Mouse (Mus musculus) urinary bladder, postnatal 25 days (tissue): ENCODE measurements around the gene Slc4a5.

ENCODE experiments used
- DNase-seq: peaks from one replicate; pipeline ENCODE4 v3.0.0; 2022; ENCODE audit warnings: low spot score

The Slc4a5 gene

DNA sequence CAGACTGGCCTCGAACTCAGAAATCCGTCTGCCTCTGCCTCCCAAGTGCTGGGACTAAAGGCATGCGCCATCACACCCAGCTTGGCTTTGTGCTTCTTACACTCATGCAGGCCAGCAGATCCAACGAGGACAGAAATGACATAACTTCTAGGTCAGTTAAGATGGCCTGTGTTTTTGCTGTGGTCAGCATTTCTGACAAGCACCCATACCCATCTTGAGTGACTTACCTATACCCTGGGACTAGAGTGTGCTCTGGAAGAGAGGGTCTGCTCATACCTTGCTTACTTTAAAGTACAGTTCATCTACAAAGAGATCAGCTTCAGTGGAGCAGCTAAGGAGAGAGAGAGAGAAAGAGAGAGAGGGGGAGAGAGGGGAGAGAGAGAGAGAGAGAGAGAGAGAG, 13.7 kb downstream of the Slc4a5 start:
- DNase-seq: no peak

DNA sequence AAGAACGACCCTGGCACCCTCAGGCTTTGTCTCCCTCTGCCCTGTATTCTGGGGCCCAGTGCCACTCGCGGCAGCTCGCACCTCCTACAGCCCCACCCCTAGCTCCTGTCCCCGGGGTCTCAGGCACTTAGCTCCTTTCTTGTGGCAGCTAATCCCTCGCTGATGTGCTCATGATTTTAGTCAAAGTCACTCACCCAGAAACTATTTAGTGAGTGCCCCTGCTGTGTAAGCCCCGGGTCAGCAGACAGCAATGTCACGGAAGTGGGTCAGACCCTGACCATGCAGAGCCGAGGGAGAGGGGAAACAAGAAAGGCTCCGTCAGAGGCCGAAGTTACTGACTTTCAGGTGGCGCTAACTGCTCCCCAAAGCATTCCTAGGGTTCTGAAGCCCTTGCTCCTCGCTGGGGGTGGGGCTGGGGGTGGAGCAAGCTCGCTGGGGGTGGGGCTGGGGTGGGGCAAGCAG, 14.7 kb downstream of the Slc4a5 start:
- DNase-seq: no peak

DNA sequence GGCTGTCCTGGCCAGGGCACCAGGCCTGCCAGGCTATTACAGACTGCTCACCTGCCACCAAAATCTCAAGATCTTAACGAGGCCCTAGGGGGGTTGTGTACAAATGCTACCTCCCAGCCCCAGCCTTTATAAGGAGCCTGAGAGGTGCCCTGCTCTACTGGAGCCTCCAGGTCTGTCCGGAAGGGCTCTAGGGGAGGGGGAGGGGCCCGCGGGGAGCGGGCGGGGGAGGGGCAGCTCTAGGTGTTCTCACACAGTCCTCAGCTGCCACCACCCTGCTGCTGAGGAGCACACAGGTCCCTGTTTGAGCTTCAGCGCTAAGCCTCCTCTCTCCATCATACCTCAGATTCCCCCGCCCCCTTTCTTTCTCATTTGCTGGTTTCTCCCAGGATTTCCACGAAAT, 17.5 kb downstream of the Slc4a5 start:
- DNase-seq: no peak

DNA sequence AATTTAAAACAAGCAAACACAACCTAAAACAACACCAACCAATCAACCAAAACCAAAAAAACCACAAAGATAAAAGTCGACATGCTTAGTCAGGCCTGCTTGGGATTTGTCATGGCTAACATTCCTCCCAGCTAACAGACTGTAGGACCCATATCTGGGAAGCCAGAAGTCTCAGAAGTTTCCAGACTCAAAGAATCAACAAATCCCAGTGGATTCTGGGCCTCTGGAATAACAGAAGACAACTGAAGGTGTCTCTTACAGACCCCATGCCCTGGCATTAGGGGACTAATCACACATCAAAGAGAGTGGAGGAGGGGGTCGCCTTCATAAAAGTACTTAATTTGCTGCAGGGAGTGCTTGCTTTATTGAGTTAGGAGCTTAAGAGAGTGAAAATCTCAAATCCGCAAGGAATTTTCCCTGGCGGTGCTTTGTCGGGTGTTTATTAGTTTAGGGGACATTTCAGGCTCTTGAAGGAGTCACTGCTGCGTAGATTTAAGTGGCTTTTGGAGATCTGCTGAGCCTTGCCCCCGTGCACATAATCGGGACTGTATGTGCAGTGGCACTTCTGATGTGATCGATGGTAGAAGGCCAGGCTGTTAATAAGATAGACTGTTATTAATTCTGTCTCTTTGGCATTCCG, 24.9 kb downstream of the Slc4a5 start:
- DNase-seq: no peak

DNA sequence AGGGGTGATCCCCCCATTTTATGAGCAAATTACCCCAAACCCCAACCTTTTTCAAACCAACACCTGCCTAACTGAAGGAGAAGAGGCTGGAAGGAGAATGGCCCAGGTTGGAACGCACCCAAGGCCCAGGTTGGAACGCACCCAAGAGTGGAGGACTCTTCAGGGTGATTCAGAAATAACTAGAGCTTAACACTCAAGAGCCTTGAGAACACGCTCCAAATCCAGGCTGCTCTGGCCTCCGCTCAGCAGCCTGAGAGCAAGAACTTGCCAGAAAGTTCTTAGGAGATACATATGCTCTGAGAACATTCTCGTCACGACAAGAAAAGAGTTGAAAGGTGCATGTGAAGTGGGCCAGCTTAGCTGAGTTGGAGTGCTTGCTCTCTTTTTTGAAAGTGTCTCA, 25.5 kb downstream of the Slc4a5 start:
- DNase-seq: peak; percentile 19

DNA sequence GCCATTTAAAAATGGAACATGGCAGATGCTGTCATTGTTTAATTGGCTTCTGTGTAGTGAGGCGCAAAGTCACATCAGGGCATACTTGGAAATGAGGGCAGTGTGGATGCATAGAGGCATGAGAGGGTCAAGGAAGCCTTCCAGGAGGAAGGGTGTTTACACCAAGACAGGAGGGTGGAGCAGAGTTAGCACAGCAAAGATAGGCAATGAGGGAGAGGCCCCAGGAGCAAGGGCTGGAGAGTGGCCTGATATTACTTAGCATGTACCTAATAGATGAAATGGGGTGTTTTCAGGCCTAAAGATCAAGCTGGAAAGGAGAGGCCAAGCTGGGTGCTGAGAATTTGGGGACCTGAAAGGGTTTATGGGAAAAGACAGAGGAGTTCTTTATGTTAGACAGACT, 26.4 kb downstream of the Slc4a5 start:
- no peak for DNase-seq

DNA sequence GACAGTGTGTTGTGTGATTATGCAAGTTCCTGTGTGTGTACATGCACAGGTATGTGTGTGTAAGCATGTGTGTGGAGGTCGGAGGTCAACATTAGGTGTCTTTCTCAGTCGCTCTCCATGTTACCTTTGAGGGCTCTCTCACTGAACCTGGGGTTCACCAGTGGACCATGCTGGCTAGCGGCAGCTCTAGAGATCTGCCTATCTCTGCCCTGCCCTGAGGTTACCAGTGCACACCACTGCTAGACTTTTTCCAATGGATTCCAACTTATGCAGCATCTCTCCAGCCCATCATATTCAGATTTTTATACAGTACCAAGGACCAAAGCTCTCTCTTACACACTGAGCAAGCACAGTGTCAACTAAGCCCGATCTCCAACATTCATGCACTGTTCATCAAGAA, 27.1 kb downstream of the Slc4a5 start:
- no peak for DNase-seq

DNA sequence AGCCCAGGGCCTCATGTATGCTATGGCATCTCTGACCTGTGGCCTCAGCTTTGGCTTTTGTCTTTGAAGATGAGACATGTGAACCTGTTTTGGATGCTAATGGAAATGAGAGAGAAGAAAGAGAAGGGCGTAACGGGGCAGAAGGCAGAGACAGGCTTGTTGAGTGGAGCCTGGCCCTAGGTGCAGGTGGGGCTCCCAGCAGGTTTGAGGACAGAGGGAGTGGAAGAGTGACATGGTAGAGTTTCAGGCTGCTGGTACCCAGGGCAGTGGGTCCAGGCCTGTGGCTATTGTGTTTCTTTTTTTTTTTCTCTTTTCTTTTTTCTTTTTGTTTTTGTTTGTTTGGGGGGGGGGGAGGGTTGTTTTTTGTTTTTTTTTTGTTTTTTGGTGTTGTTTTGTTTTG, 27.5 kb downstream of the Slc4a5 start:
- DNase-seq: no peak

DNA sequence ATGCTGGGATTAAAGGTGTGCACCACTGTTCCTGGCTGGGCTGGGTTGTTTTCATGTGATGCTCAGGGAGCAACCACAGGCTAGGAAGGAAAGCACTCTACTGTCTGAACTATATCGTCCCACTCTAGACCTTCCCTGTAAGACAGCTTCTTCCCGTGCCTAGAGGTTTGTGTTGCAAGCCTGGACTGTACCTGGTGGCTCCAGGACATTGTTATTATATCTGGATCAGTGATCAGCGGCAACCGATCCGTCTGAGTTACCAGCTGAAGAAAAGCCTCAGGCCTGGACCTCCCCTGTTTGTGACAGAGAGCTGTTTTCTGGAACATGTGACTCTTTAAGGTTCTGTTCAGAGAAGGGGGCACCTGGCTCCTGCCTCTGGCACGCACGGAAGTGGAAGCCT, 34.6 kb downstream of the Slc4a5 start:
- DNase-seq: no peak

DNA sequence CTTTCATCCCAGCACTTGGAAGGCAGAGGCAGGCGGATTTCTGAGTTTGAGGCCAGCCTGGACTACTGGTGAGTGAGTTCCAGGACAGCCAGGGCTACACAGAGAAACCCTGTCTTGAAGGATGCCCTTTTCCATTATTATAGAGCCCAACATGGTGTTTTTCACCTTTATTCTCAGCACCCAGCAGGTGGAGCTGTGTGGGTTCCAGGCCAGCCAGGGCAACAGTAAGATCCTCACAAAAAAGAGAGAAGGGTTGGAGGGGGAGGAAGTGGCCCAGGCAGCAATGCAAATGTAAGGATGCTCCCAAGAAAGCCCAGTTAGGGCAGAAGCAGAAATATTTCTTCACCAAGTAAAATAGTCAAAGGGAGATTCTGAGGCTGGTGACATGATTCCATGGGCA, 44.9 kb downstream of the Slc4a5 start:
- DNase-seq: no peak

DNA sequence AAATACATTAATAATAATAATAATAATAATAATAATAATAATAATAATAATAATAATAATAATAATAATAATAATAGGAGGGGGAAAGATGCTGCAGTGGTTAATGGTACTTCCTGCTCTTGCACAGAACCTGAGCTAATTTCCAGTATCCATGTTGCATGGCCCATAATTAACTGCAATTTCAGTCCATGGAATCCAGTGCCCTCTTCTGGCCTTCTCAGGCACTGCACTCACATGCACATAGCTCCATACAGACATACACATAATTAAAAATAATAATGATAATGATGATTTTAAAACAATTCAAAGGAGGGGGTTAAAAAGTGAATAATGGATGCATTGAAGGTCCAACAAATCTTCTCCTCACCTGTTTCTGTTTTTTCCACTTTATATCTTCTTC, 45.6 kb downstream of the Slc4a5 start:
- DNase-seq: no peak

DNA sequence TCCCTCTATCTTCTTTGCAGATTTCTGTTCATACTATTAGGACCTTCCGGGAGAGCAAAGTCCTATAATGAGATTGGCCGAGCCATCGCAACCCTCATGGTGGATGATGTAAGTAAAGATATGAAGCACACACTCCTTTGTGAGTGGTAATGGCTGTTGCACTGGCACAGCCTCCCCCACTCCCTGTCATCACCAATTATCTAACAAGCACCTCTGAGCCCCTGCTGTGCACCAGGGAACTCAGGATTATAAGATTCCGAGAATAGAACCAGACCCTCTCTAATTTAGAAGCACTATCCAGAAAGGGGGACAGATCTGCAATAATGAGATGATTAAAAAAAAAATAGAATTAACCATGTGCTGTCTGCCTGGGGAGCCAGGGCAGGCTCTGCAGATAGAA, 46.0 kb downstream of the Slc4a5 start:
- DNase-seq: no peak

DNA sequence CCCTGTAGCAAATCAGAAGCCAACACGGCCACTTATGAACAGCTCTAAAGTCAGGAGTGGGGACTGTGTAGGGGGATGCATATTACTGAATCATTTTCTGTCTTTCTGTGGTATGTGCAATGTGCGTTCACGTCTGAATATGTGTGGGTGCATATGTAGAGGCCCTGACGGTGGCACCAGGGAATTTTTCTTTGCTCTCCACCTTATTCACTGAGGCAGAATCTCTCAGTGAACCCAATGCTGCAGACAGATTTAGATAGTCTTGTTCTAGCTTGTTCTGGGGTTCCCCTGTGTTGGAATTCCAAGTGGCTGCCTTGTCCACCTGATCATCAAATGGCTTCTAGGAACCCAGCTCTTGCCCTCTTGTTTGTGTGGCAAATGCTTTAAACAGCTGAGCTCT, 48.0 kb downstream of the Slc4a5 start:
- no peak for DNase-seq

DNA sequence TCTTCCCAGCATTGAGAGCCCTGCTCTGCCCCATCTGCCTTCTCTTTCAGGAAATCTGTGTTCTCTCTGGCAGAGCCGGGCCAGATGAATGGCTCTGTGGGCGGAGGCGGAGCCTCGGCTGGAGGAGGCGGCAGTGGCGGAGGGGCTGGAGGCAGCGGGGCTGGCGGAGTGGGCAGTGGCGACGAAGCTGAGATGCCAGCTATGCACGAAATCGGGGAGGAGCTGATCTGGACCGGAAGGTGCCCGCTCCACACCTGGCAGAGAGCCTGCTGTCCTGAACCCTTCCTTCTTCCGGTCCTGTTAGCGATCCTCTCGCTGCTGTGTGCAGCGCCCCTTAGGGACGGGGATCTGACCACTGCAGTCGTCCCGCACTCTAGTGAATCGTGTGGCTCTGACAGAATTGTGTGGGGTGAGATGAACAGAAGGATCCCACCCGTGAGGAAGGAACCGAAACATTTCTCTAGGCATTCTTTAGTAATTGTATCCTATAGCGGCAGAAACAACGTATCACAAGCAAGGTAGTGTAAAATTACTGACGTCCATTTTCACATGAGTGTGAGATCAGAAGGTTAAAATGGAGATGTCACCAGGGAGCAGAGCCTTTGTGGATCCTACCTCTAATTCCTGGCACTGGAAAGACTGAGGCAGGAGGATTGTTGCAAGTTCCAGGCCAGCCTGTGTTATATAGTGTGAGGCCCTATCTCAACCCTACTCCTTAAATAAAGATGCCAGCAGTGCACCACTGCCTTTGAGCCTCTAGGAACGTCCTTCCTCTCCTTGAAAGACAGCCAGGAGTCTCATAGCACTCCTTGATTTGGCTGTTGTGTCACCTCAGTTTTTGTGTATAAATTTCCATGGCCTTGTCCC, 48.7 kb downstream of the Slc4a5 start:
- peak; percentile 77 for DNase-seq

DNA sequence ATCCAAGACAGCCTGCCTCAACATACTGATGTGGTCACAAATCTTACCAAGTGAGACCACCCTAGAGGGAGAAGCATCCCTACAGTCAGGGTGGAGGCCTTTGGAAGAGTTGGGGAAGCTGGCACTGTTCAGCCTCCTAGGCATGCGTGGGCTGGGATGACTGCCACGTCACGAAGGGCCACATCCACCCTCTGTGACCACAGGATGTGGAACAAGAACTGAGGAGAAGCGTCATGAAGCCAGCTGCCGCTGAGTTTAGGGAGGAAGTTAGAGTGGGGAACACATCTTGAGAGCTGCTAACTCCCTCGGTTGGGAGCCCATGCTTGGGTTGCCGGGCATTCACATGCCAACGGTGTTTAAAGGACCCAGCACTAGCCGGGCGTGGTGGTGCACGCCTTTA, 54.1 kb downstream of the Slc4a5 start:
- DNase-seq: no peak

DNA sequence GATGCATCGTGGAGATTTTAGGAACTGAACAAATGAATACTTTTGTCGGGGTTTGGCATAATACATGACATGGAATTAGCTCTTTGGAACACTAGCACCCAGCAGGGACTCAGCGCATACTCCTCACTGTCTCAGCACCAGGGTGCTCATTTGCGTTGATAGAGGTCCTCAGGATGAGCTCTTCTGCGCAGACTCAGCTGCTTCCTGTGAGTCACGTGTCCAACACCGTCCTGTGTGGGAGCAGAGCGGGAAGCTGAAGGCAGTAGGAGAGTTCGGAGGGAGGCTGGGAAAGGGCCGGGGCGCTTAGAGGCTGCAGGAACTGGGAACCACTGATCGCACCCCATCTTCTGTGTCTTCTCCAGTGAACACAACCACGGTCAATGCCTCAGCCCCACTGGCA, 57.5 kb downstream of the Slc4a5 start:
- DNase-seq: no peak

DNA sequence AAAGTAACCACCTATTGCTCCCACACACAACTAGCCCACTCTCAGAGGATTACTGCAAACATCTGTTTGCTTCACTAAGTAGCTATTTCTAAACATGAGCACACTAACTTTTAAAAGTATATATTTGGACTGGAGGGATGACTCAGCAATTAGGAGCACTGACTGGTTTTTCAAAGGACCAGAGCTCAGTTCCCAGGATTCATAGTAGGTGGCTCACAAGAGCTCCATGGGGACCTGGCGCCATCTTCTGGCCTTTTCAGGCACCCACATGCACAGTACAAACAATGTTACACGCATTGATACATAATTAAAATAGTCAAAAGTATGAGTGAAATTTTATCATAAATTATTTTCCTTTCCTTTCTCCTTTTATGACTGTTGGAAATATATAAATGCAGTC, 59.3 kb downstream of the Slc4a5 start:
- DNase-seq: no peak

DNA sequence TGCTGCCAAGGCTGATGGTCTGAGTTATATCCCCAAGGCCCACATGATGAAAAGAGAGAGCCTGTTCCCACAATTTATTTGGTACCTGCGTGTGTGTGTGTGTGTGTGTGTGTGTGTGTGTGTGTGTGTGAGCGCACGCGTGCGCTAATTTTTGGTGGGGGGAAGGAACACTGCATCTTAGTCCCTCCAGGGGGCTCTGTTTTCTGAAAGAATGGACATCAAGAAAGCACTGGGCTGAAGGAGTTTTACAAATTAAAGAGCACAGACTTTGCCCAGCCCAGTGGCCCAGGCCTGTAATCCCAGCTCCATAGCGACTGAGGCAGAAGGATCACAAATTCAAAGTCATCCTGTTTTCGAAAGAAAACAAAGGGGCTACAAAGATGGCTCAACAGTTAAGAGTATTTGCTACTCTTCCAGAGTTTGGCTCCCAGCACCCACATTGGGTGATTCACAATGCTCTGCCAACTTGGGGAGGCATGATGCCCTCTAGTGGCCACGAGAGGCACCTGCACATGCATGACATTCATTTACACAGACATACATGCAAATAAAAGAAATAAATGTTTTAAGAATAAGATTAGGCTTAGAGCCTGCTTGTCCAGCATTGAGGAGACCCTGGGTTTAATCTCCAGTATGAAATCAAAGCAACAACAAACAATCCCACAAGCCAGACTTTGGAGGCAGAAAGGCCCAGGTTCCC, 60.8 kb downstream of the Slc4a5 start:
- DNase-seq: no peak

DNA sequence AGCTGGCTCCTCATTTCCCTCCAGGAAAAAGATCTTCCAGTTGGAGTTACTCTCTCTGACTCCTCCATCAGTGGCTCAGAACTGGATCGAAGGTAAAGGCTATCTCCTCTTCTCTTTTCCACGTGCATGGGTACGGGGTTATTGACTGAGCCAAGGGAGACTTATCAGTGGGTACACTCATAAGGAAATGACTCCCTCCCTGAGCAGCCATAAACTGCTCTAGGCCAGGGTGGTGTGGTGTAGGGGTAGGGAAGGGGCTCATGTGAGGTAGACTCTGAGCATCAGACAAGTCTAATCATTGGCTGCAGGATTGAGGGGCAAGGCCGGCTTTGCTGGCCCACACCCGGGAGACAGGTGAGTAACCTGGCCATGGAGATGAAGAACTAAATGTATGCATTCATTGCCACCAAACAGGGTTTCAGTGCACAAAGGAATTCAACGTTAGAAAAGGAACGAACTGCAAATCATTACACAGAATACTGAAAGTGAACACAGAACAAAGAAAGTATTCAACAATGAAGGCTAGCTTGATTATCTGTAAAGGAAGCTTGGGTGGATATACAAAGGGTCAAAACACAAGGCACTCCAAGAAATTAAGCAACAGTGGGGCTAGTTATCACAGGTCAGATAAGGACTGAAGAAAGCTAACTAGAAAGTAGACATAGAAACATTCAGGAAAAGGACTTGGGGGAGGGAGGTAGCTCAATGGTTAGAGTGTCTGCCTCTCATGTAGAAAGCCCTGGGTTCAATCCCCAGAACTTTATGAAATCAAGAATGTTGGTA, 81.0 kb downstream of the Slc4a5 start:
- no peak for DNase-seq

DNA sequence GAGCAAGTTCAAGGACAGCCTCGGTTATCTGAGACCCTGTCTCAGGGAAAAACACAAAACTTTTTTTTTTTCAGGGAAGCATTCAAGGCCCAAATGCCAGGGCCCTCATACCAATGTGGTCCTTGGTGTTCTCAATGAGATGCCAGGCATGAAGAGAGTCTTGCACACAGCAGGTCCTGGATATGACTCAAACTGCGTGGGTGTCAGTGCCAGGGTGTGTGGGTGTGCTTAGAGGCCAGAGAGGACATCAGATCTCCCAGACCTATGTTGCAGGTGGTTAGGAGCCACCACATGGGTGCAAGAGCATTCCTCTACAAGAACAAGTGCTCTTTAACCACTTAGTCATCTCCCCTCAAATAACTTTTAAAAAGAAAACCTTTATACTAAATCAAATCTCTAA, 81.7 kb downstream of the Slc4a5 start:
- no peak for DNase-seq

DNA sequence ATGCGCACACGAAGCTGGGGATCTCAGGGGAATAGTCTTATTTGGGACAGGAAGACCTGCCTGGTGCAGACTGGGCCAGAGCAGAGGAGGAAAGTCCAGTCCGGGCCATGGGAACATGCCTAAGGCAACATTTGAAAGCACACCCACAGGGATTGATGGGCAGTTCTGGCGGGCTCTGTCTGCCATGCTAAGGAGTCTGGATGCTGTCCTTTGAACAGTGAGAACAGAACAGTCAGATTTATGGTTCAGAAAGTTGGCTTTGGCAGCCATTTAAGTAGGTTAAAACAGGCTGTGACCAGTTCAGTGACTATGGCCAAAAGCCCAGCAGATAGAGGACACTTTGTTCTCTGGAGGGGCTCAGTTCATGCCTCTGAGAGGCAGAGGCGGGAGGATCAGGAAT, 82.6 kb downstream of the Slc4a5 start:
- DNase-seq: no peak

DNA sequence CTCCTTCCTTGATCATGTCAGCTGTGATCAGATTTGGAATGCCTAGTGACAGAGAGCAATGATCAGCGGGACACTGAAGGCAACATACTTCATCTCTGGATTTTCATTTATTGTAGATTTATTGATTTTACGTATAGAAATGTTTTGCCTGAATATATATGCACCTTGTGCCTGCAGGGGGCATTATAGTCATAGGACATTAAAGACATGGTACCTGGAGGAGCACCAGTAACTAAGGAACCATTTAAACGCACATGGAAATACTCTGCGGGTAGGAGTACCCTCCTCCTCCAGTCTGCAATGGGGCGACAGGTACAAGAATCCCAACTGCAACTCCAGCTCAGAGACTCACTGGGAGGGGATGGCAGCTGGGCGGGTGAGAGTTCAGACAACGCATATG, 89.4 kb downstream of the Slc4a5 start:
- no peak for DNase-seq
